Mouse (Mus musculus) heart, embryonic 16.5 days (tissue): ENCODE results near the gene Smad6. TPM values are rescaled to one million over a fixed set of nuclear protein-coding genes. Genes with fewer than 3 reads are reported as not detected.

Experiments used
- ATAC-seq: fragments of 200-750 bp; cut with Nextera tagmentation; replicated peaks from 2 replicates; pipeline ENCODE4 v1.8.0; 2017; ENCODE audit warnings: moderate number of reproducible peaks; ENCODE audit not compliant: insufficient read depth, low FRiP score; ENCODE audit errors: extremely low read depth
- H3K27ac ChIP-seq: fragments of 300-500 bp; sonication (generic); 2 replicates; pipeline ENCODE4 v1.5.1; 2014; ENCODE audit warnings: mild to moderate bottlenecking, low read length, control low read depth, moderate library complexity
- H3K27me3 ChIP-seq: fragments of 300-500 bp; sonication (generic); 2 replicates; pipeline ENCODE4 v1.6.1; 2014; ENCODE audit warnings: low read length, mixed read lengths; ENCODE audit not compliant: control insufficient read depth, insufficient read depth
- H3K36me3 ChIP-seq: fragments of 300-500 bp; sonication (generic); 2 replicates; pipeline ENCODE4 v1.6.1; 2014; ENCODE audit not compliant: control insufficient read depth, insufficient read depth
- H3K4me1 ChIP-seq: fragments of 300-500 bp; sonication (generic); 2 replicates; pipeline ENCODE4 v1.6.1; 2014; ENCODE audit warnings: low read length, mixed read lengths; ENCODE audit not compliant: control insufficient read depth, insufficient read depth
- H3K4me2 ChIP-seq: fragments of 300-500 bp; sonication (generic); 2 replicates; pipeline ENCODE4 v1.6.1; 2014; ENCODE audit warnings: low read depth, mild to moderate bottlenecking, control low read depth, low read length
- H3K4me3 ChIP-seq: fragments of 300-500 bp; sonication (generic); 2 replicates; pipeline ENCODE4 v1.5.1; 2014; ENCODE audit warnings: mild to moderate bottlenecking, control low read depth, low read length
- H3K9ac ChIP-seq: fragments of 300-500 bp; sonication (generic); 2 replicates; pipeline ENCODE4 v1.6.1; 2014; ENCODE audit warnings: low read length, control low read depth
- H3K9me3 ChIP-seq: fragments of 300-500 bp; sonication (generic); replicated peaks from 2 replicates; pipeline ENCODE4 v1.6.1; 2016; ENCODE audit warnings: low read length; ENCODE audit not compliant: control insufficient read depth
- WGBS: fragments of 180-500 bp; shearing (Covaris S2); extraction: QIAGEN DNeasy Blood & Tissue Kit; methylation state at CpG from one replicate; pipeline ENCODE4 v1.1.7; 2014; 5-methylcytosine and 5-hydroxymethylcytosine counted together
- polyA plus RNA-seq: library from polyadenylated mRNA; unstranded; fragments of >200 nt; fragmentation: Nextera tagmentation; extraction: Ambion mirVana; gene quantifications from 2 replicates; pipeline ENCODE4 v1.2.1, GENCODE M21; 2015

Gene Smad6
- polyA plus RNA-seq, 1 experiment from 2014 or later, result 12.8 TPM

DNA sequence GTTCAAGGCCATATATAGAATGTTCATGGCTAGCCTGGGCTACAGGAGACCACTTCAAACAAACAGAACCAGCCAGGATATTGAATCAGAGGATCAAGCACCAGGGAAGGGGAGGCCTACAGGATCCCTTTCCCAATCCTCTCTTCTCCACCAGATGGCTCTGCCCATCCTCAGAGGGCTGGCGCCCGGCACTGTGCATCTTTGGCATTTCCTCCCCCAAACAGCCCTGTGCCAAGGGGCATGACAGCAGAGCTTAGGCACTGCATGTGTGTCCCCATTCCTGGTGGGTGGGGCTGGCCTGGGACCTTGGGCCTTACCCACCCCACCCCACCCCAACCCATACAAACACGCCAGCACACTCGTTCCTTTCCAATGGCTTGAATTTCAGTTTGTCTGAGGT lies 24.4 kb downstream of the Smad6 start:
- Histone ChIP-seq H3K4me1 (peaks cover 37% of the 10 kb centered on the region), H3K4me3 (no peak overlapping the region), H3K9ac (no peak overlapping the region), H3K9me3 (no peaks in the 10 kb centered on the region), H3K27me3 (no peaks in the 10 kb centered on the region), H3K4me2 (no peak overlapping the region), H3K27ac (no peak overlapping the region; the same call in 1 of the 2 replicates), H3K36me3 (peaks cover 14% of the 10 kb centered on the region; the same call in 1 of the 2 replicates)
- ATAC-seq, result peak; percentile 53
- WGBS, result 59% methylated on average over 4 of the region's 4 CpGs

DNA sequence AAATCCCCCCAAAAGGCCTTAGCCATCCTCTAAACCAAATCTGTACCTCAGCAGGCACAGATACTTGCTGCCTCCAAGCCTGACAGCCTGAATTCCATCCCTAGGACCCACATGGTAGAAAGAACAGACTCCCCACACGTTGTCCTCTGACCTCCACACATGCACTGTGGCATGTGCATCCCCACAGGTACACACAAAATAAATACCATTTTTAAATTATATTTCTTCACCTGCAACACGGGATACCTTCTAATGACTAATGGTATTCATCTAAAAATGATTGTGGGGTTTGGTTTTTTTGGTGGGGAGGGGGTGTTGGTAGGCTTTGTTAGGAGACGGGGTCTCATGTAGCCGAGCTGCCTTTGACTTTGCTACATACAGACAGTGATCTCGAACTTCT lies 28.6 kb downstream of the Smad6 start:
- H3K4me3 ChIP-seq, result no peak overlapping the region
- ATAC-seq, result no peak
- 0 out of 2 replicates have a peak, but pooled peaks cover 7% of the 10 kb centered on the region for H3K36me3 ChIP-seq
- peak overlapping the region; percentile 57; the same call in 1 of the 2 replicates for H3K27ac ChIP-seq
- no peak overlapping the region for H3K9ac ChIP-seq
- no peak overlapping the region for H3K4me2 ChIP-seq
- H3K9me3 ChIP-seq, result no peaks in the 10 kb centered on the region
- 77% methylated on average over 5 of the region's 5 CpGs for WGBS
- peaks cover 51% of the 10 kb centered on the region for H3K4me1 ChIP-seq
- no peaks in the 10 kb centered on the region for H3K27me3 ChIP-seq

DNA sequence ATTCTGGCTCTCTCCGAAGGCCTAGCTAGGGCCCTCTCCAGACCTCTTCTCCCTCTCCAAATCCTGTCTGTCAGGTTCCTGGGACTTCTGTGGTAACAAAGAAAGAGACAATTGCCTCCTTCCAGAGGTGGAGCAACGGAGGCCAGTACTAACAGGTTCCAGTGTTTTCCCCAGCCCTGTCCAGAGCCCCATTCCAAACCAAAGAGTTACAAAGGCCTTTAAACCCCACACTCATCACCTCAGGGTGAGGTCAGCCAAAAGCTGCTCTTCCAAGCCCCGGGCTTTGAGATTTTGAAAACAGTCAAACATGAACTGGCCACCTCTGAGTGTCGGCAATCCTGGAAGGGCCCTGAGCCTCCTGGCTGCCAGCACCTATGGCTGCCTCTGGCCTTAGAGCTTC lies 29.1 kb downstream of the Smad6 start:
- H3K27me3 ChIP-seq, result no peaks in the 10 kb centered on the region
- ATAC-seq, result no peak
- H3K4me2 ChIP-seq, result no peak overlapping the region
- no peak overlapping the region for H3K4me3 ChIP-seq
- 0 out of 2 replicates have a peak overlapping the region, but pooled peaks have one; percentile 31 for H3K9ac ChIP-seq
- 36% methylated on average over 4 of the region's 4 CpGs for WGBS
- no peaks in the 10 kb centered on the region for H3K9me3 ChIP-seq
- peak overlapping the region; percentile 57 for H3K27ac ChIP-seq
- peaks cover 48% of the 10 kb centered on the region for H3K4me1 ChIP-seq
- 0 out of 2 replicates have a peak, but pooled peaks cover 7% of the 10 kb centered on the region for H3K36me3 ChIP-seq

DNA sequence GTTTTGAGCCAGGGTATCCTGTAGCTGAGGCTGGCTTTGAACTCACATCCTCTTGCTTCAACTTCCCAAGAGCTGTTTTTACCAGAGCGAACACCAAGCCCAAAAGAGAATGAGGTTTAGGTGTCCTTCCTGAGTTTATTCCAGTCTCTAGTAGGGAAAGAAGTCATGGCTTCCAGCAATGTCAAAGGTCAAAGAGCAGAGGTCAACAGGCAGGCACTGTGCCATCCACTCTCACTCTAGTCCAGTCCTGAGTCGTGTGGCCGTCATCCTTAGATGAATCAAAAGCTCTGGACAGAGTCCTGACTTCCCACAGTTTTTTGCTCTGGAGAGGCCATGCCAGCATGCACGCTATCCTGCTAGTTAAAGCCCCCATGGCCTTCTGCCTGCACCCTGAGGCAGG lies 30.7 kb downstream of the Smad6 start:
- ATAC-seq, result no peak
- WGBS, result 76% methylated on average over 4 of the region's 4 CpGs
- Histone ChIP-seq H3K4me3 (no peak overlapping the region), H3K9me3 (no peaks in the 10 kb centered on the region), H3K9ac (no peak overlapping the region), H3K36me3 (0 out of 2 replicates have a peak, but pooled peaks cover 4% of the 10 kb centered on the region), H3K4me1 (peaks cover 53% of the 10 kb centered on the region), H3K27ac (no peak overlapping the region), H3K27me3 (no peaks in the 10 kb centered on the region), H3K4me2 (no peak overlapping the region)

DNA sequence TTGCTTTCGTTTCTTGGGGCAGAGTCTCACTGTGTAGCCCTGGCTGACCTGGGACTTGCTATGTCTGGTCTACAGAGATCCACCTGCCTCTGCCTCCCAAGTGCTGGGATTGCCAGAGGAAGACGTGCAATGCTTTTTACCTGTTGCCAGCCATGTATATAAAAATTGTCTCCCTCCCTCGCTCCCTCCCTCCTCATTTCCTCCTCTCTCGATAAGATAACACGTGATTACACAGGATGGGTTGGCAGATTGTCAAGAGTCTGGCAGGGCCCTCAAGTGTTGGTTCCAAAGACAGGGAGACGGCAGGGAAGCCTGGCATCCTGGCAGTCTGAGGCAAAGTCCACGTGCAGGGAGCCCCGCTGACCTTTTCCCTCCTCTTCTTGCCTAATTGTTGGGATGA lies 32.2 kb downstream of the Smad6 start:
- Histone ChIP-seq H3K36me3 (no peaks in the 10 kb centered on the region), H3K4me3 (no peak overlapping the region), H3K4me2 (no peak overlapping the region), H3K27ac (peak overlapping the region; percentile 46; the same call in 1 of the 2 replicates), H3K9ac (no peak overlapping the region), H3K9me3 (no peaks in the 10 kb centered on the region), H3K4me1 (peaks cover 66% of the 10 kb centered on the region), H3K27me3 (no peaks in the 10 kb centered on the region)
- 22% methylated on average over 8 of the region's 8 CpGs for WGBS
- 0 out of 2 replicates have a peak, but pooled peaks have one; percentile 12 for ATAC-seq

DNA sequence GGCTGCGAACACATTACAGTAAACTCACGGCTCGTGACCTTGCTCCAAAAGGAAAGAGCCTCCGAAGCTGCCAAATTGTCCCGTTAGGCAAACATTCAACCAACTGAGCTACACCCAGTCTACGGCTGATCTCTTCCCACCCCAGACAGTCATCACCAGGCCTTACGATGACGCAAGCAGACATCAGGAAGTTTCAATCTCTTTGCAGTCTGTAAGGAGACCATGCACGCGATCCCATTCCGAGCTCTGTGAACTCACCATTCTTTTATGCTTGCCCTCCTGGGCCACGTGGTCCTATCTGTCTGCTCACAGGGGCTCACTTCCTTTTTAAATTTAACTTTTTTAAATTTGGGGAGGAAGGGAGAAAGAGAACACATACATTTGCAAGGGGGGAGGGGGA lies 32.6 kb downstream of the Smad6 start:
- no peak for ATAC-seq
- Histone ChIP-seq H3K9ac (no peak overlapping the region), H3K9me3 (no peaks in the 10 kb centered on the region), H3K27ac (peak overlapping the region; percentile 51), H3K4me1 (peaks cover 70% of the 10 kb centered on the region), H3K4me2 (no peak overlapping the region), H3K4me3 (no peak overlapping the region), H3K27me3 (no peaks in the 10 kb centered on the region), H3K36me3 (no peaks in the 10 kb centered on the region)
- 58% methylated on average over 12 of the region's 12 CpGs for WGBS

DNA sequence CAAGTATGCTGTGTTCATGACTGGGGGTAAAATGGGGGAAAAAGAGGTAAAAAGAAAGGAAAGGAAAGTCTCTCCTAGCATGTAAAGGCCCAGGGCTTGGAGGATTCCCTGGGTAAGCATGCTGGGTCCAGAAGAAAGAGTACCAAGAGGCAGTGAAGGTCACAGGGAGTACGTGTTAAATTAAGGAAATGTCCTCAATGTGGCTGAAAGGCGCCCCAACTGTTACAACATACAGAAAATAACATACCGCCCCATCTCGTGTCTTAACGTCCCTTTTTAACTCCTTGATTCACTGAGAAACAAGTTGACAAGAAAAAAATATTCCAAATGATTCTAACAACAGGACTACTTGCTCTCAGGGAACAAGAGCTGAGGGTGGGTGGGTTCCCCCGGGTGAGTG lies 36.7 kb downstream of the Smad6 start:
- H3K27me3 ChIP-seq, result no peaks in the 10 kb centered on the region
- no peak overlapping the region for H3K9ac ChIP-seq
- no peak for ATAC-seq
- H3K36me3 ChIP-seq, result no peaks in the 10 kb centered on the region
- no peak overlapping the region for H3K4me3 ChIP-seq
- no peak overlapping the region for H3K4me2 ChIP-seq
- WGBS, result 62% methylated on average over 6 of the region's 6 CpGs
- no peaks in the 10 kb centered on the region for H3K9me3 ChIP-seq
- peak overlapping the region; percentile 46 for H3K27ac ChIP-seq
- H3K4me1 ChIP-seq, result peaks cover 71% of the 10 kb centered on the region

DNA sequence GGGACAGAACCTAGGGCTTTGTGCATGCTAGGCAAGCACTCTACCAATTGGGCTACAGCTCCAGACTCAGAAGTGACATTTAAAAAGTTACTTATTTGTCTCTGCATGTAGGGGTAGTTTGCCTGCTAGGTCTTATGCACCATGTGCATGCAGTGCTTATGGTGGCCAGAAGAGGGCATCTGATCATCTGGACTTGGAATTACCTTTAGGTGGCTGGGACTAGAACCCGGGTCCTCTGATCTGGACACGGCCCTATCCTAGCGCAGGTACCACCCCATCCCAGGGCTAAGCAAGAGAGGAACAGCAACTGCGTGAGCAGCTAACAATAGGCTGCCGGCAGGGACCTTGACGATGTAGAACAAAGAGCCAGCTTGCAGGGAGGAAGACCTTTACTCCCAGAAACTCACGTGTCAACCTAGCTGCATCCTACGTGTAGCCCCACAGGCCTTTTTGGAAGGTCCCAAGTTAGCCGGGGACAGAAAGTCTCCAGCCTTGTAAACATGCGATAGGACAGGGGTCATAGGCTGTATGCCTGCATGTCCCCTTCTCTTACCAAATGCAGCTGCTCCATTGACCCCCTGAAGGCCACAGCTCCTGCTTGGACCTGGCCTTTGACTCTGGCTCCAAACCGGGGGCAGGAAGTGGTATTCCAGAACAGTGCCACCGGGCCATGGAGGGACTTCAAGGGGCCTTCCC lies 38.8 kb downstream of the Smad6 start:
- Histone ChIP-seq H3K4me2 (no peak overlapping the region), H3K4me1 (peaks cover 78% of the 10 kb centered on the region), H3K36me3 (no peaks in the 10 kb centered on the region), H3K27me3 (no peaks in the 10 kb centered on the region), H3K9ac (no peak overlapping the region), H3K4me3 (no peak overlapping the region), H3K9me3 (no peaks in the 10 kb centered on the region), H3K27ac (no peak overlapping the region)
- ATAC-seq, result no peak
- 76% methylated on average over 12 of the region's 12 CpGs for WGBS

DNA sequence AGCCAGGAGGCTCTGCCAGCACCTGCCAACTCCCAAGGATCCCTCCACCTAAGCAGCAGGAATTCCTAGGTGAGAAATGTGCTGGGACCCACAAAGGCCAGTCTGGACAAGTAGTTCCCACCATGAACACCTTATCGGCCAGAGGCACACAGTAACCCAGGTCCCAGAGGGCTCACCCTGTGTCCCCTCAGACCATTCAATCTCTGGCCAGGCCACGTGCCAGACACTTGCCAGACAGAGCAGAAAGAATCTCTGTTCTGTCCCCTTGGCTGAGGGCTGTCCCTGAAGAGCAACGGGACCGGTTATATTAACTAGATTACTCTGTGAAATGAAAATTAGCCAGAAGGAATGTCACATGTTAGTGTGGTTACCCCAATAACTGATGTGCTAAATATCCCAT lies 39.9 kb downstream of the Smad6 start:
- Histone ChIP-seq H3K4me1 (peaks cover 85% of the 10 kb centered on the region), H3K27ac (peak overlapping the region; percentile 30)

More for the DNA sequence above, 39.9 kb downstream of the Smad6 start:
- Histone ChIP-seq H3K9me3 (no peaks in the 10 kb centered on the region), H3K9ac (no peak overlapping the region), H3K36me3 (no peaks in the 10 kb centered on the region), H3K4me3 (no peak overlapping the region), H3K4me2 (no peak overlapping the region), H3K27me3 (no peaks in the 10 kb centered on the region)
- WGBS, result 41% methylated on average over 4 of the region's 4 CpGs
- no peak for ATAC-seq
